Mouse (Mus musculus) heart, embryonic 12.5 days (tissue): ENCODE results near the gene Mapkap1. TPM values are rescaled to one million over a fixed set of nuclear protein-coding genes. Genes with fewer than 3 reads are reported as not detected.
"Not testable (repeated sequence)": the region's sequence is repeated elsewhere in the genome, so short reads cannot be mapped to it uniquely, and the experiment has no call there.

ENCODE experiments used
- ATAC-seq: fragments of 200-750 bp; cut with Nextera tagmentation; 2 replicates; pipeline ENCODE4 v1.8.0; 2017; ENCODE audit warnings: moderate TSS enrichment, moderate library complexity; ENCODE audit not compliant: insufficient number of reproducible peaks, low FRiP score
- H3K27ac ChIP-seq: fragments of 300-500 bp; sonication (generic); 2 replicates; pipeline ENCODE4 v1.5.1; 2016; ENCODE audit warnings: mild to moderate bottlenecking, moderate library complexity; ENCODE audit not compliant: poor library complexity, severe bottlenecking
- H3K27me3 ChIP-seq: fragments of 300-500 bp; sonication (generic); replicated peaks from 2 replicates; pipeline ENCODE4 v1.6.1; 2016; ENCODE audit warnings: mild to moderate bottlenecking, moderate library complexity
- H3K36me3 ChIP-seq: fragments of 300-500 bp; sonication (generic); 2 replicates; pipeline ENCODE4 v1.6.1; 2016; ENCODE audit warnings: mild to moderate bottlenecking, moderate library complexity
- H3K4me1 ChIP-seq: fragments of 300-500 bp; sonication (generic); replicated peaks from 2 replicates; pipeline ENCODE4 v1.6.1; 2016; ENCODE audit warnings: mild to moderate bottlenecking
- H3K4me2 ChIP-seq: fragments of 300-500 bp; sonication (generic); 2 replicates; pipeline ENCODE4 v1.6.1; 2016; ENCODE audit warnings: mild to moderate bottlenecking, moderate library complexity
- H3K4me3 ChIP-seq: fragments of 300-500 bp; sonication (generic); 2 replicates; pipeline ENCODE4 v1.5.1; 2016; ENCODE audit warnings: mild to moderate bottlenecking
- H3K9ac ChIP-seq: fragments of 300-500 bp; sonication (generic); 2 replicates; pipeline ENCODE4 v1.6.1; 2016; ENCODE audit warnings: mild to moderate bottlenecking, moderate library complexity
- H3K9me3 ChIP-seq: fragments of 300-500 bp; sonication (generic); replicated peaks from 2 replicates; pipeline ENCODE4 v1.6.1; 2016; ENCODE audit warnings: mild to moderate bottlenecking, moderate library complexity
- whole genome bisulfite sequencing: fragments of 180-500 bp; shearing (Covaris S2); methylation state at CpG from one replicate; pipeline ENCODE4 v1.1.7; 2016; 5-methylcytosine and 5-hydroxymethylcytosine counted together
- polyA plus RNA-seq: library from polyadenylated mRNA; unstranded; fragments of >200 nt; fragmentation: Nextera tagmentation; extraction: Ambion mirVana; gene quantifications from 2 replicates; pipeline ENCODE4 v1.2.1, GENCODE M21; 2016

The Mapkap1 gene
- polyA plus RNA-seq, 1 experiment from 2014 or later, result 63.4 TPM

GRCm38 (mm10) chr2:34506162-34506561 lies 99.6 kb downstream of the Mapkap1 start:
- not testable (repeated sequence) for H3K27ac ChIP-seq, H3K9me3 ChIP-seq, H3K4me1 ChIP-seq, ATAC-seq, H3K36me3 ChIP-seq, H3K4me3 ChIP-seq, H3K9ac ChIP-seq, H3K4me2 ChIP-seq, H3K27me3 ChIP-seq
- 89% methylated on average over 2 of the region's 2 CpGs for WGBS

GRCm38 (mm10) chr2:34509856-34510255 lies 103.3 kb downstream of the Mapkap1 start:
- ATAC-seq, result no peak
- H3K9me3 ChIP-seq, result no peaks in the 10 kb centered on the region
- H3K9ac ChIP-seq, result no peak overlapping the region
- H3K4me2 ChIP-seq, result no peak overlapping the region
- 0 out of 2 replicates have a peak, but pooled peaks cover 5% of the 10 kb centered on the region for H3K36me3 ChIP-seq
- H3K27ac ChIP-seq, result no peak overlapping the region
- H3K4me3 ChIP-seq, result no peak overlapping the region
- WGBS, result 84% methylated on average over 5 of the region's 5 CpGs
- no peaks in the 10 kb centered on the region for H3K27me3 ChIP-seq
- no peaks in the 10 kb centered on the region for H3K4me1 ChIP-seq

GRCm38 (mm10) chr2:34515263-34515662 lies 108.7 kb downstream of the Mapkap1 start:
- ATAC-seq, result no peak
- WGBS, result 74% methylated on average over 5 of the region's 5 CpGs
- no peaks in the 10 kb centered on the region for H3K9me3 ChIP-seq
- H3K27ac ChIP-seq, result no peak overlapping the region
- no peaks in the 10 kb centered on the region for H3K4me1 ChIP-seq
- no peak overlapping the region for H3K4me3 ChIP-seq
- no peaks in the 10 kb centered on the region for H3K27me3 ChIP-seq
- no peak overlapping the region for H3K9ac ChIP-seq
- no peak overlapping the region for H3K4me2 ChIP-seq
- H3K36me3 ChIP-seq, result no peaks in the 10 kb centered on the region

GRCm38 (mm10) chr2:34518083-34518482 lies 111.5 kb downstream of the Mapkap1 start:
- WGBS, result 68% methylated on average over 2 of the region's 2 CpGs
- no peaks in the 10 kb centered on the region for H3K27me3 ChIP-seq

GRCm38 (mm10) chr2:34518526-34518925 lies 112.0 kb downstream of the Mapkap1 start:
- H3K4me2 ChIP-seq, result no peak overlapping the region
- 85% methylated on average over 5 of the region's 5 CpGs for WGBS
- H3K36me3 ChIP-seq, result 0 out of 2 replicates have a peak, but pooled peaks cover 2% of the 10 kb centered on the region
- no peak overlapping the region for H3K27ac ChIP-seq
- H3K9me3 ChIP-seq, result no peaks in the 10 kb centered on the region
- no peak overlapping the region for H3K4me3 ChIP-seq
- no peak for ATAC-seq
- H3K4me1 ChIP-seq, result no peaks in the 10 kb centered on the region
- H3K9ac ChIP-seq, result no peak overlapping the region
- H3K27me3 ChIP-seq, result no peaks in the 10 kb centered on the region

More at GRCm38 (mm10) chr2:34518083-34518482, 111.5 kb downstream of the Mapkap1 start:
- Histone ChIP-seq H3K9ac (no peak overlapping the region), H3K4me1 (no peaks in the 10 kb centered on the region), H3K4me3 (no peak overlapping the region), H3K36me3 (0 out of 2 replicates have a peak, but pooled peaks cover 2% of the 10 kb centered on the region), H3K27ac (no peak overlapping the region), H3K9me3 (no peaks in the 10 kb centered on the region), H3K4me2 (no peak overlapping the region)
- no peak for ATAC-seq

- WGBS, result 46% methylated on average over 6 of the region's 6 CpGs
- Histone ChIP-seq H3K4me3 (no peak overlapping the region), H3K27me3 (no peaks in the 10 kb centered on the region), H3K9me3 (no peaks in the 10 kb centered on the region), H3K4me1 (no peaks in the 10 kb centered on the region), H3K9ac (no peak overlapping the region), H3K4me2 (no peak overlapping the region), H3K27ac (no peak overlapping the region), H3K36me3 (0 out of 2 replicates have a peak, but pooled peaks cover 2% of the 10 kb centered on the region)
- no peak for ATAC-seq
Observed at GRCm38 (mm10) chr2:34519525-34519924, 113.0 kb downstream of the Mapkap1 start.

GRCm38 (mm10) chr2:34521384-34521783 lies 114.8 kb downstream of the Mapkap1 start:
- no peak overlapping the region for H3K4me2 ChIP-seq
- no peak overlapping the region for H3K4me3 ChIP-seq
- WGBS, result 91% methylated on average over 3 of the region's 3 CpGs
- no peaks in the 10 kb centered on the region for H3K9me3 ChIP-seq
- H3K4me1 ChIP-seq, result peaks cover under 1% of the 10 kb centered on the region; the same call in 1 of the 2 replicates
- 0 out of 2 replicates have a peak, but pooled peaks cover 2% of the 10 kb centered on the region for H3K36me3 ChIP-seq
- no peak overlapping the region for H3K9ac ChIP-seq
- ATAC-seq, result no peak
- no peaks in the 10 kb centered on the region for H3K27me3 ChIP-seq
- no peak overlapping the region for H3K27ac ChIP-seq

- Histone ChIP-seq H3K27ac (no peak overlapping the region), H3K9me3 (no peaks in the 10 kb centered on the region), H3K36me3 (no peaks in the 10 kb centered on the region), H3K27me3 (no peaks in the 10 kb centered on the region), H3K4me2 (no peak overlapping the region), H3K4me3 (no peak overlapping the region), H3K9ac (no peak overlapping the region), H3K4me1 (peaks cover 23% of the 10 kb centered on the region)
- ATAC-seq, result no peak
- 72% methylated on average over 15 of the region's 15 CpGs for WGBS
Observed at GRCm38 (mm10) chr2:34526527-34527371, 120.2 kb downstream of the Mapkap1 start.

- peaks cover 36% of the 10 kb centered on the region for H3K4me1 ChIP-seq
Observed at GRCm38 (mm10) chr2:34528491-34528890, 121.9 kb downstream of the Mapkap1 start.

GRCm38 (mm10) chr2:34530042-34530441 lies 123.5 kb downstream of the Mapkap1 start:
- Histone ChIP-seq H3K4me2 (no peak overlapping the region), H3K9me3 (no peaks in the 10 kb centered on the region), H3K4me3 (no peak overlapping the region), H3K27ac (no peak overlapping the region), H3K27me3 (no peaks in the 10 kb centered on the region), H3K36me3 (no peaks in the 10 kb centered on the region), H3K4me1 (peaks cover 41% of the 10 kb centered on the region), H3K9ac (no peak overlapping the region)
- 40% methylated on average over 3 of the region's 3 CpGs for WGBS
- no peak for ATAC-seq

More at GRCm38 (mm10) chr2:34528491-34528890, 121.9 kb downstream of the Mapkap1 start:
- no peak overlapping the region for H3K9ac ChIP-seq
- H3K36me3 ChIP-seq, result no peaks in the 10 kb centered on the region
- H3K4me2 ChIP-seq, result no peak overlapping the region
- no peaks in the 10 kb centered on the region for H3K27me3 ChIP-seq
- H3K27ac ChIP-seq, result no peak overlapping the region
- H3K9me3 ChIP-seq, result no peaks in the 10 kb centered on the region
- no peak overlapping the region for H3K4me3 ChIP-seq
- no peak for ATAC-seq

- H3K4me1 ChIP-seq, result peaks cover 40% of the 10 kb centered on the region
- peak; percentile 71; the same call in 1 of the 2 replicates for ATAC-seq
- peak overlapping the region; percentile 67 for H3K27ac ChIP-seq
- no peaks in the 10 kb centered on the region for H3K27me3 ChIP-seq
- 33% methylated on average over 3 of the region's 3 CpGs for WGBS
- H3K36me3 ChIP-seq, result no peaks in the 10 kb centered on the region
- no peak overlapping the region for H3K9ac ChIP-seq
- no peaks in the 10 kb centered on the region for H3K9me3 ChIP-seq
- no peak overlapping the region for H3K4me3 ChIP-seq
- no peak overlapping the region for H3K4me2 ChIP-seq
Observed at GRCm38 (mm10) chr2:34531801-34532298, 125.3 kb downstream of the Mapkap1 start.
